Mouse (Mus musculus): ENCODE results near the gene Rpl9-ps1. TPM values are rescaled to one million over a fixed set of nuclear protein-coding genes. Genes with fewer than 3 reads are reported as not detected.

Gene Rpl9-ps1
- polyA plus RNA-seq, 1 experiment = not detected

- H3K4me3 ChIP-seq (ENCODE audit: extremely low read depth, insufficient read depth, insufficient read length) = no peak overlapping the region
- no peaks in the 10 kb centered on the region for H3K36me3 ChIP-seq (ENCODE audit: control insufficient read depth, insufficient read depth, low read length)
- 11% methylated on average over 6 of the region's 6 CpGs for WGBS
- H3K27ac ChIP-seq (ENCODE audit: insufficient read depth, low read length) = no peak overlapping the region
- peaks cover 5% of the 10 kb centered on the region; the same call in 1 of the 2 replicates for H3K4me1 ChIP-seq (ENCODE audit: control insufficient read depth, insufficient read depth, insufficient read length)
- DNase-seq (ENCODE audit: low read depth in 1 of 2, low spot score in 2 of 2) = no peak
- no peak for TF ChIP-seq CTCF (IDR thresholded peaks at IDR 0.05; ENCODE audit: extremely low read depth, insufficient read depth, insufficient read length, insufficient replicate concordance)
- no peak for TF ChIP-seq POLR2A (IDR thresholded peaks at IDR 0.05; ENCODE audit: low read depth, low read length)
- H3K27me3 ChIP-seq (ENCODE audit: control insufficient read depth, insufficient read depth, low read length) = no peaks in the 10 kb centered on the region
Measured at GRCm38 (mm10) chr11:83658797-83659196, 13.4 kb upstream of the Rpl9-ps1 start.

GRCm38 (mm10) chr11:83657508-83657907, 12.1 kb upstream of the Rpl9-ps1 start:
- WGBS = 52% methylated on average over 3 of the region's 3 CpGs

GRCm38 (mm10) chr11:83654606-83655005, 9.2 kb upstream of the Rpl9-ps1 start:
- no peak for DNase-seq (ENCODE audit: low read depth in 1 of 2, low spot score in 2 of 2)
- Histone ChIP-seq H3K4me3 (ENCODE audit: extremely low read depth, insufficient read depth, insufficient read length) (no peak overlapping the region), H3K4me1 (ENCODE audit: control insufficient read depth, insufficient read depth, insufficient read length) (no peaks in the 10 kb centered on the region; the same call in 1 of the 2 replicates), H3K36me3 (ENCODE audit: control insufficient read depth, insufficient read depth, low read length) (no peaks in the 10 kb centered on the region), H3K27ac (ENCODE audit: insufficient read depth, low read length) (no peak overlapping the region), H3K27me3 (ENCODE audit: control insufficient read depth, insufficient read depth, low read length) (no peaks in the 10 kb centered on the region)
- no peak for TF ChIP-seq POLR2A (IDR thresholded peaks at IDR 0.05; ENCODE audit: low read depth, low read length)
- no peak for TF ChIP-seq CTCF (IDR thresholded peaks at IDR 0.05; ENCODE audit: extremely low read depth, insufficient read depth, insufficient read length, insufficient replicate concordance)
- WGBS = 90% methylated on average over 8 of the region's 8 CpGs

More at GRCm38 (mm10) chr11:83657508-83657907, 12.1 kb upstream of the Rpl9-ps1 start:
- DNase-seq (ENCODE audit: low read depth in 1 of 2, low spot score in 2 of 2) = no peak
- TF ChIP-seq POLR2A (IDR thresholded peaks at IDR 0.05; ENCODE audit: low read depth, low read length) (no peak), CTCF (IDR thresholded peaks at IDR 0.05; ENCODE audit: extremely low read depth, insufficient read depth, insufficient read length, insufficient replicate concordance) (no peak)
- no peak overlapping the region for H3K27ac ChIP-seq (ENCODE audit: insufficient read depth, low read length)
- H3K4me1 ChIP-seq (ENCODE audit: control insufficient read depth, insufficient read depth, insufficient read length) = peaks cover 4% of the 10 kb centered on the region; the same call in 1 of the 2 replicates
- H3K4me3 ChIP-seq (ENCODE audit: extremely low read depth, insufficient read depth, insufficient read length) = no peak overlapping the region
- H3K36me3 ChIP-seq (ENCODE audit: control insufficient read depth, insufficient read depth, low read length) = no peaks in the 10 kb centered on the region
- no peaks in the 10 kb centered on the region for H3K27me3 ChIP-seq (ENCODE audit: control insufficient read depth, insufficient read depth, low read length)

- no peaks in the 10 kb centered on the region for H3K36me3 ChIP-seq (ENCODE audit: control insufficient read depth, insufficient read depth, low read length)
- no peak within 1 kb of the TSS for H3K4me3 ChIP-seq (ENCODE audit: extremely low read depth, insufficient read depth, insufficient read length)
- no peaks in the 10 kb centered on the region for H3K4me1 ChIP-seq (ENCODE audit: control insufficient read depth, insufficient read depth, insufficient read length)
- no peaks in the 10 kb centered on the region for H3K27me3 ChIP-seq (ENCODE audit: control insufficient read depth, insufficient read depth, low read length)
- DNase-seq (ENCODE audit: low read depth in 1 of 2, low spot score in 2 of 2) = no peak
- 19% methylated on average over 8 of the region's 8 CpGs for WGBS
- TF ChIP-seq CTCF (IDR thresholded peaks at IDR 0.05; ENCODE audit: extremely low read depth, insufficient read depth, insufficient read length, insufficient replicate concordance) (no peak), POLR2A (IDR thresholded peaks at IDR 0.05; ENCODE audit: low read depth, low read length) (no peak)
- 0 out of 2 replicates have a peak within 1 kb of the TSS, but pooled peaks have one; percentile 16 for H3K27ac ChIP-seq (ENCODE audit: insufficient read depth, low read length)
Measured at GRCm38 (mm10) chr11:83649305-83649841, 4.0 kb upstream of the Rpl9-ps1 start, which contains the start of gene Ccl3. Gene Ccl3 (minus strand): TSS chr11:83649355.

GRCm38 (mm10) chr11:83646356-83647149, 1.1 kb upstream of the Rpl9-ps1 start:
- no peak overlapping the region for H3K4me3 ChIP-seq (ENCODE audit: extremely low read depth, insufficient read depth, insufficient read length)
- H3K27me3 ChIP-seq (ENCODE audit: control insufficient read depth, insufficient read depth, low read length) = no peaks in the 10 kb centered on the region
- 94% methylated on average over 6 of the region's 6 CpGs for WGBS
- no peak for DNase-seq (ENCODE audit: low read depth in 1 of 2, low spot score in 2 of 2)
- no peaks in the 10 kb centered on the region for H3K4me1 ChIP-seq (ENCODE audit: control insufficient read depth, insufficient read depth, insufficient read length)
- no peaks in the 10 kb centered on the region for H3K36me3 ChIP-seq (ENCODE audit: control insufficient read depth, insufficient read depth, low read length)
- H3K27ac ChIP-seq (ENCODE audit: insufficient read depth, low read length) = no peak overlapping the region
- no peak for TF ChIP-seq CTCF (IDR thresholded peaks at IDR 0.05; ENCODE audit: extremely low read depth, insufficient read depth, insufficient read length, insufficient replicate concordance)
- TF ChIP-seq POLR2A (IDR thresholded peaks at IDR 0.05; ENCODE audit: low read depth, low read length) = no peak

GRCm38 (mm10) chr11:83641216-83641615, 4.2 kb downstream of the Rpl9-ps1 start:
- Histone ChIP-seq H3K27me3 (ENCODE audit: control insufficient read depth, insufficient read depth, low read length) (no peaks in the 10 kb centered on the region), H3K4me3 (ENCODE audit: extremely low read depth, insufficient read depth, insufficient read length) (no peak overlapping the region), H3K27ac (ENCODE audit: insufficient read depth, low read length) (no peak overlapping the region; the same call in 1 of the 2 replicates), H3K4me1 (ENCODE audit: control insufficient read depth, insufficient read depth, insufficient read length) (peaks cover 12% of the 10 kb centered on the region; the same call in 1 of the 2 replicates), H3K36me3 (ENCODE audit: control insufficient read depth, insufficient read depth, low read length) (no peaks in the 10 kb centered on the region)
- DNase-seq (ENCODE audit: low read depth in 1 of 2, low spot score in 2 of 2) = no peak
- WGBS = 3% methylated on average over 2 of the region's 2 CpGs
- no peak for TF ChIP-seq CTCF (IDR thresholded peaks at IDR 0.05; ENCODE audit: extremely low read depth, insufficient read depth, insufficient read length, insufficient replicate concordance)
- TF ChIP-seq POLR2A (IDR thresholded peaks at IDR 0.05; ENCODE audit: low read depth, low read length) = no peak
